Mouse (Mus musculus): ENCODE results near the gene Eif5a. TPM values are rescaled to one million over a fixed set of nuclear protein-coding genes. Genes with fewer than 3 reads are reported as not detected.
"Not testable (repeated sequence)": the region's sequence is repeated elsewhere in the genome, so short reads cannot be mapped to it uniquely, and the experiment has no call there.

Eif5a gene
- polyA plus RNA-seq, 1 experiment: 387 TPM

- Histone ChIP-seq H3K4me3 (replicated peaks; ENCODE audit: control insufficient read depth, low read depth, low read length) (peak overlapping the region; percentile 77), H3K4me1 (ENCODE audit: control insufficient read depth, insufficient read depth, low read length) (no peaks in the 10 kb centered on the region; the same call in 1 of the 2 replicates), H3K27ac (ENCODE audit: control insufficient read depth, insufficient read depth, low read depth, low read length, poor library complexity) (peak overlapping the region; percentile 78)
- TF ChIP-seq CTCF (IDR thresholded peaks at IDR 0.05; ENCODE audit: control insufficient read depth, insufficient read depth, low read length): no peak
- TF ChIP-seq POLR2A (IDR thresholded peaks at IDR 0.05; ENCODE audit: borderline replicate concordance, control insufficient read depth, low read depth, low read length): no peak
- 3% methylated on average over 12 of the region's 12 CpGs for WGBS
Observed at GRCm38 (mm10) chr11:69922012-69922756, 426 bp upstream of the Eif5a start.

DNA sequence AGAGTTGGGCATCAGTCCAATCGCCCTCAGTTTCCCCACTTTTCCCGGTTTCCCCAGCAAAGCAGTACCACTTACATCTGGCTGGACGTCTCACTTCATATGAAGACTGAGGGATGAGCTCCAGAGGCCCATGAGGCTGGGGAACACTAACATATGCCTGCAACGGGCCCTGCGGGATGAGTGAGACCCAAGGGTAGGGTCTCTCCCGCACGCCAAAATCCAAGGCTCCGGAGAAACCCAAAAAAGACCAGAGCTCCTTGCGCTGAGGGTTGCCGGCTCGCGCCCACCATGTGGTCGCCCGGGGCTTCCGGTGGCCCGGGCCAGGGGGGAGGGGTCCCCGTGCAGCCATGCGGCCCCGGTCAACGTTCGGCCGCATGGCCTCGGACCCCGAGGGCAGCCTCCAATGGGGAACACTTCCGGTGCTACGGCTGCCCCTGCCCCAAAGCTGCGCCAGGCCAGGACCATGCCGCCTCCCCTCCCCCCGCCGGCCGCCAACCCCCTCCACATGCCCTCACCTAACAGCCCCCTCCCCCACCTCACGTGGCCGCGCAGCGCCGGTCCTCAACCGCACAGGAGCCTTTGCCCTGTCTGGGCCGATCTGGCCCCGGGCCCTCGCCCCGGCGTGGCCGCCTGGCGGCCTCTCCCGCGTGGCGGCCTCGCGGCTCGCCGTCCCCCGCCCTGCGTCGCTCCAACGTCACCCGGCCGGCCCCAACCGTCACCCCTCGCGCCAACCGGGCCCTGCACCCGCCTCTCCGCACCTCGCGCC, 1.3 kb downstream of the Eif5a start:
- H3K4me1 ChIP-seq (ENCODE audit: control insufficient read depth, insufficient read depth, low read length): no peaks in the 10 kb centered on the region; the same call in 1 of the 2 replicates
- TF ChIP-seq POLR2A (IDR thresholded peaks at IDR 0.05; ENCODE audit: borderline replicate concordance, control insufficient read depth, low read depth, low read length): no peak; the same call in 1 of the 2 replicates
- TF ChIP-seq CTCF (IDR thresholded peaks at IDR 0.05; ENCODE audit: control insufficient read depth, insufficient read depth, low read length): no peak
- peak overlapping the region; percentile 86 for H3K4me3 ChIP-seq (replicated peaks; ENCODE audit: control insufficient read depth, low read depth, low read length)
- WGBS: under 1% methylated on average over 64 of the region's 65 CpGs
- H3K27ac ChIP-seq (ENCODE audit: control insufficient read depth, insufficient read depth, low read depth, low read length, poor library complexity): peak overlapping the region; percentile 95

GRCm38 (mm10) chr11:69919661-69920265, 2.0 kb downstream of the Eif5a start:
- Histone ChIP-seq H3K4me1 (ENCODE audit: control insufficient read depth, insufficient read depth, low read length) (no peaks in the 10 kb centered on the region; the same call in 1 of the 2 replicates), H3K27ac (ENCODE audit: control insufficient read depth, insufficient read depth, low read depth, low read length, poor library complexity) (peak overlapping the region; percentile 95), H3K4me3 (replicated peaks; ENCODE audit: control insufficient read depth, low read depth, low read length) (peak overlapping the region; percentile 86)
- TF ChIP-seq CTCF (IDR thresholded peaks at IDR 0.05; ENCODE audit: control insufficient read depth, insufficient read depth, low read length): no peak
- TF ChIP-seq POLR2A (IDR thresholded peaks at IDR 0.05; ENCODE audit: borderline replicate concordance, control insufficient read depth, low read depth, low read length): no peak
- whole genome bisulfite sequencing: under 1% methylated on average over 17 of the region's 17 CpGs

GRCm38 (mm10) chr11:69919053-69919452, 2.7 kb downstream of the Eif5a start:
- Histone ChIP-seq H3K4me1 (ENCODE audit: control insufficient read depth, insufficient read depth, low read length) (no peaks in the 10 kb centered on the region; the same call in 1 of the 2 replicates), H3K27ac (ENCODE audit: control insufficient read depth, insufficient read depth, low read depth, low read length, poor library complexity) (no peak overlapping the region), H3K4me3 (replicated peaks; ENCODE audit: control insufficient read depth, low read depth, low read length) (peak overlapping the region; percentile 86)
- WGBS: 26% methylated on average over 9 of the region's 9 CpGs
- no peak for TF ChIP-seq POLR2A (IDR thresholded peaks at IDR 0.05; ENCODE audit: borderline replicate concordance, control insufficient read depth, low read depth, low read length)
- no peak for TF ChIP-seq CTCF (IDR thresholded peaks at IDR 0.05; ENCODE audit: control insufficient read depth, insufficient read depth, low read length)

GRCm38 (mm10) chr11:69918118-69918517, 3.6 kb downstream of the Eif5a start:
- Histone ChIP-seq H3K27ac (ENCODE audit: control insufficient read depth, insufficient read depth, low read depth, low read length, poor library complexity) (no peak overlapping the region), H3K4me3 (replicated peaks; ENCODE audit: control insufficient read depth, low read depth, low read length) (no peak overlapping the region), H3K4me1 (ENCODE audit: control insufficient read depth, insufficient read depth, low read length) (peaks cover 2% of the 10 kb centered on the region)
- no peak for TF ChIP-seq POLR2A (IDR thresholded peaks at IDR 0.05; ENCODE audit: borderline replicate concordance, control insufficient read depth, low read depth, low read length)
- TF ChIP-seq CTCF (IDR thresholded peaks at IDR 0.05; ENCODE audit: control insufficient read depth, insufficient read depth, low read length): no peak
- WGBS: 66% methylated on average over 5 of the region's 5 CpGs

DNA sequence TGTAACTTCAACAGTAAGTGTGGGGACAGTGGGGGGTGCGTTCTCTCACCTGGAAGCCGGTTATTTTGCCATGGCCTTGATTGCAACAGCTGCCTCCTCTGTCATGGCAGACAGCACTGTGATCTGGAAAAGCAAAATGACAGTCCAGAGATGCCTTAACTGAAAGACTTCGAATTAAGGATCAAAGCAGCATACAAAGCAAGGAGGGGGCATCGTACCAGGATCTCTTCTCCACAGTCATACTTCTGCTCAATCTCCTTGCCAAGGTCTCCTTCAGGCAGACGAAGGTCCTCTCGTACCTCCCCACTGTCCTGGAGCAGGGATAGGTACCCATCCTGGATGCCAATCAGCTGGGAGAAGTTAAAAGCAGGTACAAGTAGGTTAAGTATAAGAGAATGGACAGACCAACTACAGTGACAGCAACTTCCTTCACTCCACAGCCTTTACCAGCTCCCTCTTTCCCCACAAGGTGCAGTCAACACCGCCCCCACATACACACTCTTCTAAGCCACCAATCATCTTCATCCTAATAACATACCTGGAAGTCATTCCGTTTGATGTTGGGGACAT, 4.3 kb downstream of the Eif5a start:
- Histone ChIP-seq H3K4me3 (replicated peaks; ENCODE audit: control insufficient read depth, low read depth, low read length) (no peak overlapping the region), H3K27ac (ENCODE audit: control insufficient read depth, insufficient read depth, low read depth, low read length, poor library complexity) (no peak overlapping the region), H3K4me1 (ENCODE audit: control insufficient read depth, insufficient read depth, low read length) (peaks cover 3% of the 10 kb centered on the region)
- TF ChIP-seq POLR2A (IDR thresholded peaks at IDR 0.05; ENCODE audit: borderline replicate concordance, control insufficient read depth, low read depth, low read length): no peak
- WGBS: 71% methylated on average over 8 of the region's 8 CpGs

GRCm38 (mm10) chr11:69916652-69917378, 4.9 kb downstream of the Eif5a start:
- not testable (repeated sequence) for H3K4me3 ChIP-seq (replicated peaks; ENCODE audit: control insufficient read depth, low read depth, low read length); H3K4me1 ChIP-seq (ENCODE audit: control insufficient read depth, insufficient read depth, low read length)
- 48% methylated on average over 7 of the region's 7 CpGs for WGBS
- peak overlapping the region; percentile 25; the same call in 1 of the 2 replicates for H3K27ac ChIP-seq (ENCODE audit: control insufficient read depth, insufficient read depth, low read depth, low read length, poor library complexity)
